Mouse (Mus musculus) liver, adult 2 months (tissue): ENCODE data around the gene Napepld. TPM values are rescaled to one million over a fixed set of nuclear protein-coding genes. Genes with fewer than 3 reads are reported as not detected.

Experiments
- DNase-seq: peaks from one replicate; pipeline ENCODE4 v3.0.0-alpha.2; 2011; ENCODE audit warnings: low read depth, low spot score; ENCODE audit errors: extremely low read depth
- H3K27ac ChIP-seq: fragments of 200-500 bp; replicated peaks from 2 replicates; pipeline ENCODE4 v1.5.1; 2012; ENCODE audit warnings: low read depth, mild to moderate bottlenecking, control low read depth, inconsistent platforms, low read length; ENCODE audit not compliant: insufficient read depth
- H3K27me3 ChIP-seq: fragments of 200-500 bp; 2 replicates; pipeline ENCODE4 v1.6.1; 2012; ENCODE audit warnings: mild to moderate bottlenecking, moderate library complexity, low read length, inconsistent platforms; ENCODE audit not compliant: control insufficient read depth, insufficient read depth
- H3K36me3 ChIP-seq: fragments of 200-500 bp; 2 replicates; pipeline ENCODE4 v1.6.1; 2012; ENCODE audit warnings: low read length, inconsistent platforms; ENCODE audit not compliant: control insufficient read depth, insufficient read depth
- H3K4me1 ChIP-seq: fragments of 200-500 bp; 2 replicates; pipeline ENCODE4 v1.6.1; 2011; ENCODE audit warnings: low read length; ENCODE audit not compliant: control insufficient read depth, insufficient read depth
- H3K4me3 ChIP-seq: fragments of 200-500 bp; 2 replicates; pipeline ENCODE4 v1.5.1; 2011; ENCODE audit warnings: low read depth, mild to moderate bottlenecking, control low read depth, low read length, moderate library complexity; ENCODE audit not compliant: insufficient read depth
- H3K79me2 ChIP-seq: fragments of 200-500 bp; 2 replicates; pipeline ENCODE4 v1.6.1; 2012; ENCODE audit warnings: inconsistent platforms, mild to moderate bottlenecking, low read length, moderate library complexity; ENCODE audit not compliant: control insufficient read depth, insufficient read depth
- H3K9ac ChIP-seq: fragments of 200-500 bp; 2 replicates; pipeline ENCODE4 v1.6.1; 2012; ENCODE audit warnings: low read depth, mild to moderate bottlenecking, control low read depth, inconsistent platforms, low read length
- CTCF ChIP-seq: fragments of 200-500 bp; IDR thresholded peaks from 2 replicates; pipeline ENCODE4 v1.5.1; 2011; ENCODE audit warnings: low read depth, low read length, control low read depth
- POLR2A ChIP-seq: fragments of 200-500 bp; IDR thresholded peaks from 2 replicates; pipeline ENCODE4 v1.6.1; 2011; ENCODE audit warnings: low read length, control low read depth; ENCODE audit not compliant: insufficient read depth; ENCODE audit errors: extremely low read depth
- WGBS: fragments of 180-500 bp; shearing (Covaris S2); methylation state at CpG from one replicate; pipeline ENCODE4 v1.1.7; 2018; 5-methylcytosine and 5-hydroxymethylcytosine counted together
- polyA plus RNA-seq: library from polyadenylated mRNA; depleted of rRNA; stranded (reverse); fragments of >200 nt; gene quantifications from 2 replicates; pipeline ENCODE4 v1.2.3, GENCODE M21; 2012
- total RNA-seq: library from RNA; depleted of rRNA; stranded (reverse); fragments of >200 nt; gene quantifications from 2 replicates; pipeline ENCODE4 v1.2.3, GENCODE M21; 2014

Gene Napepld
- total and polyA plus RNA-seq, 2 experiments, result 0.40 to 0.83 TPM

DNA sequence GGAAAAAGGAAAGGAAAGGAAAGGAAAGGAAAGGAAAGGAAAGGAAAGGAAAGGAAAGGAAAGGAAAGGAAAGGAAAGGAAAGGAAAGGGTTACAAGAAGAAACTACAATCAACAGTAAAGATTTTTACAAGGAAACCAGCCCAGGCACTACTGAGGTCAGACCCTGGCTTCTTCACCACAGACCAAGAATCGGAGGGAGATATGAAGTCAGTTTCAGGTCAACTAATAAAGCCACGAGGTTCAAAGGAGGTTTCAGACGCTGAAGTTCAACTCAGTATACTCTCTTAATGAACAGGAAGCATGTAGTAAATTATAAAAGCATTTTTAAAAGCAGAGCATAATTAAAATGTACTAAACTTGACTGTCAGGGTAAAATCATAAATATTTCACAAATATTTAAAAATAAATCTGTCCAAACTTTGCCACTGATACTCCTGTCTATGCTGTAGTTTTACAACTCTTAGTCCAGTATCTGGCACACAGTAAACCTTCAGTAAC lies 7.8 kb downstream of the Napepld start:
- WGBS, result 78% methylated on average over 3 of the region's 3 CpGs
- no peaks in the 10 kb centered on the region for H3K36me3 ChIP-seq
- no peak for DNase-seq
- H3K79me2 ChIP-seq, result no peaks in the 10 kb centered on the region
- no peak overlapping the region for H3K9ac ChIP-seq
- H3K27ac ChIP-seq, result no peak overlapping the region
- TF ChIP-seq CTCF, result no peak
- TF ChIP-seq POLR2A, result no peak
- no peak overlapping the region for H3K4me3 ChIP-seq
- H3K27me3 ChIP-seq, result no peaks in the 10 kb centered on the region
- H3K4me1 ChIP-seq, result no peaks in the 10 kb centered on the region

DNA sequence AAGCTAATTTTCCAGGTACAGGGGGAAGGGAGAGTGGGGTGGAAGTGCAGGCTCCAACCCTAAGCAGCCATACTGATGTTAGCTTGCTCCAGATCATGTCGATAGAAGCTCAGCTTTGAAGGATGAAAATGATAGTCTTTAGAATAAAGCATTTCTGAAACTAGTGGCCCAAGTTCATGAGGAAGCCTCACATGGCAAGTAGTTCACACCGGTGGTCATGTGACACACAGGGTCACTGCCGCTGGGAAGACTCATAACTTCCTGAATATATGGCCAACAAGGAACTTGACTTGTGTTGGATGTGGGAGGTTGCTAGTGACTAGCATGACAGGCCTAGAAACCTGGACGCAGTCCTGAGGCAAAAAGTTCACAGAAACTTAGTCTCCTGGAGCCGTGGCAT lies 9.0 kb downstream of the Napepld start:
- no peaks in the 10 kb centered on the region for H3K27me3 ChIP-seq
- no peak for DNase-seq
- 94% methylated on average over 5 of the region's 5 CpGs for WGBS
- H3K27ac ChIP-seq, result no peak overlapping the region
- TF ChIP-seq CTCF (no peak), POLR2A (no peak)
- H3K4me1 ChIP-seq, result no peaks in the 10 kb centered on the region
- no peak overlapping the region for H3K9ac ChIP-seq
- H3K36me3 ChIP-seq, result no peaks in the 10 kb centered on the region
- no peak overlapping the region for H3K4me3 ChIP-seq
- no peaks in the 10 kb centered on the region for H3K79me2 ChIP-seq

DNA sequence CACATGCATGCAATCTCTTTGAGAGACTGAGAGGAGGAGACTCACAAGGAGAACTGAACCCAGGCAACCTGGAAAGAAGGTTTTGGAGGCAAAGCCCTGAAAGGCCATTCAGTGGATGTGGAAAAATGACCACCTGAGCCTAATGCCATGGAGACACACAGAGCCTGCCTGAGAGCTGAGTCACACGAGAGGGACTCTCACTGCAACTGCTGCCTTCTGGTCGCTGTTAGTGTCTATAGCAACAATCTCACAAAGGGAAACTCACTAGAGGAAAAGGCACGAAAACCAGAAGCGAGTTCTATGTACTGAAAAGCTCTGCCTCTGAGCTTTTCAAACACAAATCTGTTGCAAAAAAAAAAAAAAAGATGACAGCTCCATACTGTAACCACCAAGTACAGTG lies 14.2 kb downstream of the Napepld start:
- H3K27me3 ChIP-seq, result 0 out of 2 replicates have a peak, but pooled peaks cover 2% of the 10 kb centered on the region
- no peak for DNase-seq
- WGBS, result 76% methylated on average over 4 of the region's 4 CpGs
- H3K27ac ChIP-seq, result no peak overlapping the region
- no peaks in the 10 kb centered on the region for H3K4me1 ChIP-seq
- H3K36me3 ChIP-seq, result peaks cover 2% of the 10 kb centered on the region; the same call in 1 of the 2 replicates
- H3K4me3 ChIP-seq, result no peak overlapping the region
- TF ChIP-seq CTCF (no peak), POLR2A (no peak)
- H3K9ac ChIP-seq, result no peak overlapping the region
- H3K79me2 ChIP-seq, result no peaks in the 10 kb centered on the region

DNA sequence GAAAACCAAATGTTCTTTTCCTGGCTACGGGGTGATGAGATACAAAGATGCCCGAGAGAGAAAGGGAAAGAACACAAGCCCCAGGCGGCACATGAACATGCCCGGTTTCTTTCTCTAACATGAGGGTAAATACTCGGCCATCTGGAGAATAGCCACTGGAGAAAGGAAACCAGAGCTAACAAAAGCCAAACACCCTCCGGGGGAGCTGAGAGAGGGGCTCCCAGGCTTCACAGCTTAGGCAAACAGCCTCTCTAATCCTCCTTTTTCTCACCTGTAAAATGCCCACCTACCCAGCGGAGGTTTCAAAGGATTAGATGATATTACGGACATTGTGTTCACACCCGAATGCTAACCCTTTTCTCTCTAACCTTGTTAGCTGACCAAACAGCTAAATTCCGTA lies 16.2 kb downstream of the Napepld start:
- no peak for DNase-seq
- Histone ChIP-seq H3K4me1 (no peaks in the 10 kb centered on the region), H3K9ac (no peak overlapping the region), H3K27me3 (0 out of 2 replicates have a peak, but pooled peaks cover 2% of the 10 kb centered on the region), H3K27ac (no peak overlapping the region), H3K36me3 (peaks cover 2% of the 10 kb centered on the region; the same call in 1 of the 2 replicates), H3K4me3 (no peak overlapping the region), H3K79me2 (no peaks in the 10 kb centered on the region)
- no peak for TF ChIP-seq CTCF
- TF ChIP-seq POLR2A, result no peak
- WGBS, result 74% methylated on average over 10 of the region's 10 CpGs

DNA sequence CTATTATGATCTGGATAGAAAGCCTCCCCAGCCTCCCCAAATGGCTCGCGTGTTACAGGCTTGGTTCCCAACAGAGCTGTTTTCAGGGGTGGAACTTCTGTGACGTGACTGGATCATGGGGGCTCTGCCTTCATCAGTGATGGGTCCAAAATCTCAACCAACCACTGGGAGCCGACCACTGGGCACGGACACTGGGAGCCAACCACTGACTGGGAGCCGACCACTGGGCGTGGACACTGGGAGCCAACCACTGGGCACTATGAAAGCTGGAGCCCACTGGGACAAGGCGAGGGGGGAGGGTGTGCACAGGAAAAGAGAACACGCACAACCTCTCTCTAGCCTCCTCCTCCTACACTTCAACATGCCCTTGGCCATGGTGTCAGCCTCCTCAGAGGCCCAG lies 17.4 kb downstream of the Napepld start:
- TF ChIP-seq POLR2A, result no peak
- no peak for TF ChIP-seq CTCF
- 0 out of 2 replicates have a peak, but pooled peaks cover 2% of the 10 kb centered on the region for H3K27me3 ChIP-seq
- no peak for DNase-seq
- no peaks in the 10 kb centered on the region for H3K79me2 ChIP-seq
- peaks cover 2% of the 10 kb centered on the region; the same call in 1 of the 2 replicates for H3K36me3 ChIP-seq
- WGBS, result 93% methylated on average over 9 of the region's 9 CpGs
- H3K4me1 ChIP-seq, result no peaks in the 10 kb centered on the region
- no peak overlapping the region for H3K9ac ChIP-seq
- no peak overlapping the region for H3K27ac ChIP-seq
- H3K4me3 ChIP-seq, result no peak overlapping the region

DNA sequence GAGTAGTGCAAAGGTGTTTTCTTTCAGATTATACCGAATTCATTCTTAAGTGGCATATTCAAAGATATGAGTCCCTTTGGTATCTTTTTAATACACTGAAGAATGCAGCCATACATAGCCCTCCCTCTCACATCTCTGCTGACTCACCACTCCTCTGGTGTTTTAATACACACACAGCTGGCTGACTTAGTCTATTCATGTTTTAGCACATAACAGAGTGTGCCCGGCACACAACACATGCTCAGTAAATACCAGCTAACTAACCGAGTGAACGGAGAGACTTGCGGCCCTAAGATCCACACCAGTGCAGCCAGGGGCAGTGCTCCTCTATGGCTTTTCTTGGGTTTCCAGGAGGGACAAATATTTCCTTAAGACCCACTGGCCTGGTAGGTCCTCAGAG lies 20.3 kb downstream of the Napepld start:
- DNase-seq, result no peak
- TF ChIP-seq POLR2A (no peak), CTCF (no peak)
- Histone ChIP-seq H3K27me3 (0 out of 2 replicates have a peak, but pooled peaks cover 2% of the 10 kb centered on the region), H3K79me2 (no peaks in the 10 kb centered on the region), H3K4me3 (no peak overlapping the region), H3K27ac (no peak overlapping the region), H3K36me3 (peaks cover 2% of the 10 kb centered on the region; the same call in 1 of the 2 replicates), H3K4me1 (no peaks in the 10 kb centered on the region), H3K9ac (no peak overlapping the region)
- WGBS, result 89% methylated on average over 5 of the region's 5 CpGs
